Mouse (Mus musculus) 3T3-L1 (cell line): ENCODE results near the gene Olfr640.

Experiments used
- DNase-seq: peaks from one replicate; pipeline ENCODE4 v3.0.0-alpha.2; 2015; ENCODE audit warnings: low read depth, low spot score

The Olfr640 gene

DNA sequence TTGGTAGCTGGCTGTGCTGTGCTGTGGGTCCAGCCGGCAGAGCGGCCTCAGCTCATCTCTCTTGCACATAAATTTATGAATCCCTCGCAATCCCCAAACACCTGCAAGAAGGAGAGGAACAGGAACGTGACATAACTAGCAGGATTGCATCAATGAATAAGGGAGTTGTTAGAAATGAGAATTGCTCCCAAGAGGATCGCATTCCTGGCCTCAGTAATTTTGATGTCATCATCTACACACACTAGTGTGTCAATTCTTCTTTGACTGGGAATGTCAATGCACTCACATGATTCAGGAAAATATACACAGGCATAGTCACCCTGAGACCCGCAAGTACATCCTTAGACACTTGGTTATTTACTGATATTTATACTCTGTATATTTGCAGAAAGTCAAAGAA is at the start of gene Olfr640:
Gene Olfr640 (minus strand): TSS at position 101 of the 400 bp plus-strand sequence.
- no peak for DNase-seq

- DNase-seq, result no peak
These were observed 46.4 kb upstream of the Olfr640 start, which contains the start of gene Olfr644 for GRCm38 (mm10) chr7:104071769-104072168. Gene Olfr644, minus strand, starts transcription at chr7:104071869.

- DNase-seq, result no peak
These were observed 36.0 kb upstream of the Olfr640 start, which contains the start of gene 4930516K23Rik for GRCm38 (mm10) chr7:104061345-104061744. Gene 4930516K23Rik, minus strand, starts transcription at chr7:104061445.

- no peak for DNase-seq
These were observed 33.8 kb upstream of the Olfr640 start for GRCm38 (mm10) chr7:104059215-104059614.

DNA sequence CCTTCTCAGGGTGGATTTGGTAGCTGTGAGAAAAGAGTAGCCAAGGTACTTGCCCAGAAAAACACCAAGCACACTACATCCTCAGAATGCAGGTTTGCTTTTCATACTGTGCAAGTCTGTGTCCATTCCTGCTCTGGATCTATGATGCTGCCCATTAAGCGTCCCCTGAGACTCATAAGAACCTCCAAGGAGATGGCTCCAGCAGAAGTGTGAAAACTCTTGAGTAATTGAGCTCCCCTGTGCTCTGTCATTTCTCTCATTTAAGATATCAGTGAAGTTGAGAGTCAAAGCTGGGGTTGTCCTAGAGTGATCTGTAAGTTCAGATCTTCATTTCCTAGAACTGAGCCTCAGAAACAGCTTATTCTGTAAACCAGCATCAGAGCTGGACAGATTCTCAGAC is 27.2 kb upstream of the Olfr640 start, which contains the start of gene Olfr642:
Gene Olfr642 (minus strand): TSS at position 101 of the 400 bp plus-strand sequence.
- DNase-seq, result no peak

GRCm38 (mm10) chr7:104050745-104051144 is 25.4 kb upstream of the Olfr640 start:
- DNase-seq, result no peak

DNA sequence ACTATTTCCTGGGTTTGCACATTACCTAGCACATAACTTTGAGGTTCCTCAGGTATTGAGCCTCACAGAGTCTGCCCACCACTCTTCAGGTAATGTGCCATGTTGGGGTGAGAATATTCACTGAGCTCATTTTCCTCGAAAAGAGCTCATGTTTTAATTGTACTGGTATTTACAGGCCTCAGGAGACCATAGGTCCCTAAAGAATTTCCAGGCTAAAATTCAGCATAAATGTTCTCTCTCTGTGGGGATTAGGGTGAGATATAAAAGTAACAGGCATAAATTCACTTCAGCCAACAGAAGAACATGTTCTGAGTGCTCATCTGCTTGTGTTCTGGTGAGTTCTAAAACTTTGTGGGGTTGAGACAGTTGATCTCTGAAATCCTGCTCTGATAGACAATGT is 9.8 kb upstream of the Olfr640 start, which contains the start of gene Olfr641:
Gene Olfr641 (plus strand): TSS at position 301 of the 400 bp plus-strand sequence.
- no peak for DNase-seq

DNA sequence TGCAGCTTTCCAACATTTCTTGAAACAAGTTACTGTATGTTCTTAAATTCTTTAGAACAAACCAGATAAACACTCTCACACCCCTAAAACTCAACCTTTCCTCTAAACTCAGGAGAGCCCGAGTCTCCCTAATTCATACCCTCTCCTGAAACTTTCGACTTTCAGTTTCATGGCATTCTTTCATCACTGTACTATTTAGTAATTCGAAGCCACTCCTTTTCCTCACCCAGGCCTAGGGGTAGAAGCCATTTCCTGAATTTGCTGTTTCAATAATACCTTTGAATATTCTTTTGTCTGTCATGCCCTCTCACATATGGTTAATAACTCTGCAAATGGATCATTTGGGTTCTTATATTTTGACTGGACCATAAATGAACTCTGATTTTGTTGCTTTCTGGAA is 1.6 kb upstream of the Olfr640 start:
- no peak for DNase-seq

GRCm38 (mm10) chr7:104021651-104022050 is 3.7 kb downstream of the Olfr640 start:
- DNase-seq, result no peak

DNA sequence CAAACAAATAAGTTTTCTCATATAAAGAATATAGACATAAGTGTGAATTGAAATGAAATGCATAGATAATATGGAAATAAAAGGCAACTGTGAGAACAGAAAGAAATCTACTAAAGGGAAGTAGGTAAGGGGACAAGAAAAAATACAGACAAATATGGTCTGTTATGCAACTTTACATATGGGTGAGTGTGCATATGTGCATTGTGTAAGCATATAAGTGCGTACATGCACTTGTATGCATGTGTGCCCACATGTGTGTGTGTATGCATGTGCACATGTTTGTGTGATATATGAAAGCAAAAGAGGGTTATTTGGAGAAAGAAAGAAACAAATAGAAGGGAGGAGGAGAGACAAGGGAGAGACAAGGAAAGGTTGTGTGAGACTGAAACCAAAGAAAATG is 6.4 kb downstream of the Olfr640 start:
- no peak for DNase-seq

DNA sequence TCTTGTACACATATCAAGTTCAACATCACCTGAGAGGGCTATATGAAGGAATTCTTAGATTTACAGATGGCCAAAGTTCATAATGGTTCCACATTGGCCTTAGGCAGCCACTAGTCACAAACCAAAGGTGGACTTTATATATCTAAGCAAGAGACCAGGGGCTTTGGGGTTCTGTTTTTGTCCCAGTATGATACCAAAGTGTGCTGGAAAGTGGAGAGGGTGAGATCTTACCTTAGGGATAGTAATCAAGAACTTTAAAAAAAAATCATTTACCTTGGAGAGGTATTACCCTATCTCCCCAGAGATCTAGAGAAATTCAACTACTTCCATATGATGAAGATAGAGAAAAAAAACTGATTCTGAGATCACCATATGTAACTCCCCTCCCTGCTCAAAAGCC is 8.2 kb downstream of the Olfr640 start, which contains the start of gene Olfr639:
Gene Olfr639 (minus strand): TSS at position 101 of the 400 bp plus-strand sequence.
- DNase-seq, result no peak

DNA sequence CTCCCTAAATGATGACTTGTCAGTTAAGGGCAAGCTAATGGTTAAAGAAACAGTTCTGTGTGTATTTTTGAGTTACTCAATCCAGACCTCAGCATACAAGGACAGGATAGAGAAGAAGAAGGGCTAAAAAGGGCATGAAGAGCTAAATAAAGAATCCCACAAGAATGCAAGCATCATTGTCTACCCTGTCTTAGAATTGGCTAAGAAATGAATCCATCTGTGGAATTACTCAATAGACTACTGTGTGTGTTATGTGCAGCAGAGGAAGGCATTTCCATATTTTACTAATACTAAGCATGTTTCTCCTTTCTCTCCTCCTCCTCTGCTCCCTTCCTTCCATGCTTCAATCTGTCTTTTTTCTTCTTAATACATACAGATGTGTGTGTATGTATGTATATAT is 26.2 kb downstream of the Olfr640 start:
- no peak for DNase-seq

DNA sequence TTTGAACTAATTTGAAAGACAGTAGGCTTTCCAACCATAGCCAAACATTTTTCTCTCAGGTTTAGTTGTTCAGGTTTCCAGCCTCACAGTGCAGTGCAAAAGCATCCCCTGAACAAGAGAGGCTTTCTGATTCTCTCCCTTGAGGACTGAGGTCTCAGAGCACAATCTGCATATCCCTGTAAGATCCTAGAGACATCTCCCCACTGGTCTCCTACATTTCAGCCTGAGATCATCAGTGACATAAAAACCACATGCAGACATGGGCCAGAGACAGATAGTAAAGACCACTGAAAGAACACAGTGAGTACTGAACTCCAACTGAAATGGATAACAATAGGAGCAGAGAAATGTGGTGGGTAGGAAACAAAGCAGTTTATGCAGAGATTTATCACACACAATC is 26.9 kb downstream of the Olfr640 start, which contains the start of gene Olfr638:
Gene Olfr638 (plus strand): TSS at position 301 of the 400 bp plus-strand sequence.
- no peak for DNase-seq

DNA sequence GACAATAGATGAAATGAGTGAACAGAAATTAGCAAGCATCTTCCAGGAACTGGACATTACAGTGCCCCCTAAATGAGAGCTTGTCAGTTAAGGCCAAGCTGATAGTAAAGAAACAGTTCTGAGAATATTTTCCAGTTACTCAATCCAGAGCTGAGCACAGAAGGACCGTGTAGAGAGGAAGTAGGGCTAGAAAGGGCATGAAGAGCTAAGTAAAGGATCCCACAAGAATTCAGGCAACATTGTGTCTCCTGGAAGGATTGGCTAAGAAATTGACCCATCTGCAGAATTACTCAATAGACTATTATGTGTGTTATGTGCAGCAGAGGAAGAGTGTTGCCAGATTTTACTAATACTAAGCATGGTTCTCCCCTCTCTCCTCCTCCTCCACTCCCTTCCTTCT is 53.6 kb downstream of the Olfr640 start:
- DNase-seq, result no peak

GRCm38 (mm10) chr7:103970852-103971251 is 54.5 kb downstream of the Olfr640 start, which contains the start of gene Olfr635:
Gene Olfr635, plus strand, starts transcription at chr7:103971152.
- DNase-seq, result no peak
